Mouse (Mus musculus): ENCODE data around the gene 6030458C11Rik. TPM values are rescaled to one million over a fixed set of nuclear protein-coding genes. Genes with fewer than 3 reads are reported as not detected.
"Not testable (repeated sequence)": the region's sequence is repeated elsewhere in the genome, so short reads cannot be mapped to it uniquely, and the experiment has no call there.

Gene 6030458C11Rik
- total RNA-seq, 2 experiments from 2014 or later = 18.6 to 26.5 TPM

DNA sequence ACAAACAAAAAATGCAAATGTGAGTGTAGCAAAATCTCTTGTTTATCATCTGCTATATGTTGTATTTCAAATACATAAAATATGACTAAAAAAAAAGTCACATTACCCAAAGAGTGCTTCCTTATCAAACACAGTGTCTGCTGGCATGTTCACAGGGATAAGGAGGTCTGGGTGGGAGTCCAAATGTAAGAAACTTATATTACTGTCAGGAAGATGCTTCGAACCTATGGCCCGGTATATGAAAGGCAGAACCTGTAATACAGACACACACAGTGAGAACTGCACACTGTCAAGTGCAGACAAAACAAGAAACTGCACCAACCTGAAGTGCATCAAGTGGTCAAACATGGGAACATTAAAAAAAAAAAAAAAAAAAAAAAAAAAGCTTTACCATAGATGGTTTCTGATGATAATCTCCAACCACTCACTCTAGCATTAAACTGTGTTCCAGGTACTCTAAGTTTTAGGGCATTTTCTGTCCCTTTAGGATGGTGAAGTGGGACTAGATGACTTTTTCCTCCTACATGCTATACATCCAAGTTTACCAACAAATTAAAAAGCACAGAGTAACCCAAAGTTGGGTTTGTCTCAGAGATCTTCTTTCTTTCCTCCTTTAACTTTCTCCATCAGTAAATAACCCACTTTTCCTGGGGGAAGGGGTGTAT is 862 bp downstream of the 6030458C11Rik start:
- ATAC-seq (replicated peaks; ENCODE audit: poor library complexity, severe bottlenecking) = no peak

GRCm38 (mm10) chr15:12822416-12823395 is 1.7 kb downstream of the 6030458C11Rik start:
- ATAC-seq (replicated peaks; ENCODE audit: poor library complexity, severe bottlenecking) = no peak

DNA sequence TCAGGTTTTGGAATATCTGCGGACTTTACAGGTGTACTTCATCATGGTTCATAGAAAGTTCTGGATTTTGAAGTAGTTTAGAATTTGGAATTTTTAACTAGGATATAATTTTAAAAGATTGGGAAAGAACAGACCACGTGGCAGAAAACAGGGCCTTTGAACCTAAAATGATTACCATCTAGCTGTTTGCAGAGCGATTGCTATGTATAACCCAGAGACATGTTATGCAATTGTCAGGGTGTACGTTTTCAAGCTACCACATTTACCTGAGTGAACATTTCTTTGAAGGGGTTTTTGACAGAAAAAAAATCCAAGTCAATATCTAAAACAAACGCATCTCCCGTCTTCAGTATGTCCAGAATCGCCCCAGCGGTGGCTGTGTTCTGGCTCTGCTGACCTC is 6.9 kb downstream of the 6030458C11Rik start:
- no peak for ATAC-seq (replicated peaks; ENCODE audit: poor library complexity, severe bottlenecking)

GRCm38 (mm10) chr15:12812646-12813045 is 11.8 kb downstream of the 6030458C11Rik start:
- no peak for ATAC-seq (replicated peaks; ENCODE audit: poor library complexity, severe bottlenecking)

- no peak for ATAC-seq (replicated peaks; ENCODE audit: poor library complexity, severe bottlenecking)
Observed at GRCm38 (mm10) chr15:12809305-12809704, 15.1 kb downstream of the 6030458C11Rik start.

- no peak for ATAC-seq (replicated peaks; ENCODE audit: poor library complexity, severe bottlenecking)
Observed at GRCm38 (mm10) chr15:12807088-12807487, 17.4 kb downstream of the 6030458C11Rik start.

DNA sequence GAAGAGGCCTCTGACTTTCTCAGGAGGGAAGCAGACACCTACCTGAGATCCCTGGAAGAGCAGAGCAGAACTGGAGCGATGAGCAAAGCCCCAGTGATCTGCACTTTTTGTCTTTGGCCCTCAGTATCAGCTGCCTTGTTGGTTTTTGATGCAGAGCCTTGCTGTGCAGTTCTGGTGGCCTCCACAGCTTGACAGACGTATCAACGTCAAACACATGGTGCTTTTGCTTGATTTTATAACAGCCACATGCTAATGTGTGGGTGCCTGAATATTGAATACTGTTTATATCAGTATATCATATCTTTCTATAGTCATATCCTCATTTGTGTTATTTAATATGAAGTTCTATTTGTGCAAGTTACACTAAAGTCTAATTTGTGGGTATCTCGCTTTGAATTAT is 19.4 kb downstream of the 6030458C11Rik start:
- ATAC-seq (replicated peaks; ENCODE audit: poor library complexity, severe bottlenecking) = no peak

DNA sequence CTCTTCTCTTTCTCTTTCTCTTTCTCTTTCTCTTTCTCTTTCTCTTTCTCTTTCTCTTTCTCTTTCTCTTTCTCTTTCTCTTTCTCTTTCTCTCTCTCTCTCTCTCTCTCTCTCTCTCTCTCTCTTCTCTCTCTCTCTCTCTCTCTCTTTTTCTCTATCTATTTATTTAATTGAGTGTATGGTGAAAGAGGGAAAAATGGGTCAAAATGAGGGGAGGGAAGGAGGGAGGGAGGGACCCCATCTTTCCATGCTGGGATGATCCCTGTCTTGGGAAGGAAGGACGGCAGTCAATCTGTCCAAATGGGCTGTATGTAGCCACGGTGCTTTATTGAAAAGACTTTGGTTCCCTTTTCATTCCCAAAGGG is 23.3 kb downstream of the 6030458C11Rik start:
- not testable (repeated sequence) for ATAC-seq (replicated peaks; ENCODE audit: poor library complexity, severe bottlenecking)

DNA sequence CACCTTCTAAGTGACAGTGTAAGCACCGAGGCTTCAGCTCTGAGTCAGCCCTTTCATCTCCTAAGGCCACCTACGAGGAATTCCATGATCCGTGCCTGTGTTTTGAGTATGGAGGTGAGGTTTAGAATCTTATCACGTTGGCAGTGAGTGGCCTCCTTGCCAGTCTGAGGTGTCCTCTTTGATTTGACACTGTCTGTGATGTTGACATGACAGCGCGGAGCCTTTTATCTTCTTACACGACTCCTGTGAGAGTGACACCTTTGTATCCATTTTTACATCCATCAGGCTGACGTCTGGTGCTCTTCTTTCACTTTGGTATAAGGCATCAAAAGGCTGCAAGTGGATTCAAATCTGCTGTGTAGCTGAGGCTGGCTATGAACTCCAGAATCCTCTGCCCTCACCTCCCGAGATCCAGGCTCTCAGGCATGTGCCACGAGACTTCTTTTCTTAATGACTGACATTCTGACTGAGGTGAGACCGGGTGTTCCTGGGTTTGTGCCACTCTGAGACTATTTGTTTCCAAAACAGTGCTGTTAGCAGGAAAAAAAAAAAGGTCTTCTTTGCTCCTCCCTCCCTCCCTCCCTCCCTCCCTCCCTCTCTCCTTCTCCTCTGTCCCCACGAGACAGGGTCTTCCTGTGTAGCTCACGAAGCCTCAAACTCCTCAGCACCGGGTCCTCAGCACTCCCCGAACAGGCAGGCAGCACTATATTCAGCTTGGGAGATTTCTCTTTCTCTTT is 23.9 kb downstream of the 6030458C11Rik start:
- ATAC-seq (replicated peaks; ENCODE audit: poor library complexity, severe bottlenecking) = no peak

DNA sequence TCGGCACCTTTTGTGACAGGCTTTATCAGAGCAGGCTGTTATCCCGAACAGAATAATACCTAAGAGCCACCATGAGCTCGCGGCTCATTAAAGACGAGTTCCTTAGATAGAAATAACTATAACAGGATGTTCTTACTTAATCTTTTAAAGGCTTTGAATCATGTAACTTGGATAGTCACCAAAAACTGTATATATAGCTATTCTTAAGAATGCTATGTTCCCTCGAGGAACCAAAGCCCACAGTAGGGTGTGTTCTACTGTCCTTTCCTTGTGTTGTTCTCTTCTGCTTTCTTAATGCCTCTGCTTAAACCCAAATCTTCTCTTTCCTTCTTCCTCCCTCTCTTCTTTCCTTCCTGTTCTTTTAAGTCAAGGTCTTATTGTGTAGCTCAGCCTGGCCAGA is 26.4 kb downstream of the 6030458C11Rik start:
- ATAC-seq (replicated peaks; ENCODE audit: poor library complexity, severe bottlenecking) = no peak

GRCm38 (mm10) chr15:12795909-12796470 is 28.5 kb downstream of the 6030458C11Rik start:
- ATAC-seq (replicated peaks; ENCODE audit: poor library complexity, severe bottlenecking) = no peak

- ATAC-seq (replicated peaks; ENCODE audit: poor library complexity, severe bottlenecking) = peak; percentile 95
Observed at GRCm38 (mm10) chr15:12795457-12795894, 29.0 kb downstream of the 6030458C11Rik start.

DNA sequence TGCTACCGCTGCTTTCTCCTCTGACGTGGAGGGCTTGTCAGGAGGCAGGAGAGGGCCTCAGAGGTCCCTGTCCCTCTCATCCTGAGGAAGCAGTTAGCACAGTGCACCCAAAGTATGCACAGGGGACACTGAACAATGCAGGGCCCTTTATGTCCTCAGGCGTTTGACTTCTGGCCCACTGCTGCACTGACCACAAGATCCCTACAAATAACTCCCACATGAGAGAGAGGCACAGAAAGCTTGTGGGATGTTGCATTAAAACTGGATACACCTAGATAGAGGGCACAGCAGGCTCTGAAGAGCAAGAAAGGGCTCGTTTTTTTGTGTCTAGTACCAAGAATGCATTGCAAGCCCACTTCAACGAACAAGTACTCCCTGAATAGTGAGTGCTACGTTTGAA is 30.1 kb downstream of the 6030458C11Rik start:
- ATAC-seq (replicated peaks; ENCODE audit: poor library complexity, severe bottlenecking) = no peak

- ATAC-seq (replicated peaks; ENCODE audit: poor library complexity, severe bottlenecking) = no peak
Observed at GRCm38 (mm10) chr15:12789406-12789867, 35.0 kb downstream of the 6030458C11Rik start.

- ATAC-seq (replicated peaks; ENCODE audit: poor library complexity, severe bottlenecking) = no peak
Observed at GRCm38 (mm10) chr15:12788536-12788935, 35.9 kb downstream of the 6030458C11Rik start.

DNA sequence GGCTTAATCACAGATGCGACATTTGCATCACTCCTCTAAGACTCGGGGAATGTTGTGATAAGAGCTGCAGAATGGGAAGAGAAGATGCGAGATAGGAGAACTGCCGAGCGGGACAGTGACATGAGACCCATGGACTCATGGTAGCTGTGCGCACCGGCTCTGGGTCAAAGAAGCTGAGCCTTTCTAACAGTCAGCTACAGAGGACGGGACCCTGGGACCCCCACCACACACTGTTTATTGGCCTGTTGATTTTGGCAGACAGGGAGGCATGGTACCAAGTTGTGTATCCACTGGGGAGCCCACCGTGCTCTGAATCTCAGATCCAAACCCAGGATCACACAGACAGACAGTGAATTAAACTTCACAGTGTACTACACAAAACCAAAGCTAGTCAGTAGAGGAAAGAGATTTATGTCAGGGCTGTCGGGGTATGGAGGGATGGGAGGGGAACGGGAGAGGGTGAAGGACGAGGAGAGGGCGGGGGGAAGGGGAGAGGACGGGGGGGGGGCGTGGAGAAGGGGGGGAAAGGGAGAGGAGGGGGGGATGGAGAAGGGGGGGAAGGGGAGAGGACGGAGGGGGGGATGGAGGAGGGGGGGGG is 42.6 kb downstream of the 6030458C11Rik start:
- ATAC-seq (replicated peaks; ENCODE audit: poor library complexity, severe bottlenecking) = no peak

DNA sequence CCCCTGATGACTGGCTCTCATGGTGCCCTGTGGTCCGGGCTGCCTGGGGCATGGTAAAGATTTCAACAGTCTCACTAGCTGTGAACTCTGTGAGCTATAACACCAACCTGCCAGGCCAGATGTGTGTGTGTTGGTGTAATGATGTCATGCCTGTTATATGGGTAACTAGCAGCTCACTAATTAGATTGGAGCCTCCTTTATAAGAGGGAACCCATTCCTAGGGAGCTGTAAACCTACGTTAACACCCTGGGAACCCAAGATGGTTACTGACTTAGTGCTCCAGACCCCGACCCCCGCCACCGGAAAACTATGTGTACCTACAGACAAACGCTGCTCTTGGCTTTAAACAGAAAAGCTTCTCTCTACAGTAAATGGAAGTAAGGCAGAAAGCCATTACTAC is 43.2 kb downstream of the 6030458C11Rik start:
- no peak for ATAC-seq (replicated peaks; ENCODE audit: poor library complexity, severe bottlenecking)

- no peak for ATAC-seq (replicated peaks; ENCODE audit: poor library complexity, severe bottlenecking)
Observed at GRCm38 (mm10) chr15:12774149-12774753, 50.2 kb downstream of the 6030458C11Rik start.

DNA sequence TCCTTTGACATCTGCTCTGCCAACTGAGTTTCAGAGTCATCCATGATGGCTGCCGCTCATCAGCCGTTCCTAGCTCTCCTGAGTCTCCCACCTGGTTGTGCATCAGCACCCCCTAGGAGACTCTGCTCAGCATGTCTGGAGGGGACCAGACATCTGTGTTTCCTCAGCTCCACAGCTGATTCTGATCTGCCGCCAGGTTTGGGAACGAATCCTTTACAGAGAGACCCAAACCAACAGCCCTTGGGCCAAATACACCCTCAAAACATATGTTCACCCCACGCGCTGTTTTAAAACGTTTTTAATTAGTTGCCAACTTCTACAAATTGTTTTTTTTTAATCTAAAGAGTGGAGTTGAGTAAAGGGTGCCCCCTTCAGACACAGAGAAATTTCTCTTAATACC is 53.5 kb downstream of the 6030458C11Rik start:
- no peak for ATAC-seq (replicated peaks; ENCODE audit: poor library complexity, severe bottlenecking)
